Mouse (Mus musculus): Measurements from ENCODE around the gene Slf2. TPM values are rescaled to one million over a fixed set of nuclear protein-coding genes. Genes with fewer than 3 reads are reported as not detected.

Slf2 gene
- total and polyA plus RNA-seq, 3 experiments, result 30.2 to 109 (median 35.4) TPM

GRCm38 (mm10) chr19:44933136-44933535 is 2.2 kb downstream of the Slf2 start:
- DNase-seq (ENCODE audit: low read depth, low spot score), result peak; percentile 33
- H3K4me3 ChIP-seq (ENCODE audit: control insufficient read depth in 1 of 2, insufficient read depth in 1 of 2, low read depth in 2 of 2, low read length in 2 of 2), result no peak overlapping the region
- no peak overlapping the region for H3K27ac ChIP-seq (ENCODE audit: control insufficient read depth, low read depth, low read length)
- peaks cover 20% of the 10 kb centered on the region for H3K79me2 ChIP-seq (ENCODE audit: control insufficient read depth, insufficient read depth, low read length, poor library complexity)
- no peak overlapping the region for H3K9ac ChIP-seq (ENCODE audit: control insufficient read depth, low read depth, low read length, poor library complexity, severe bottlenecking)
- H3K27me3 ChIP-seq (ENCODE audit: control insufficient read depth in 1 of 2, insufficient read depth in 2 of 2, low read length in 2 of 2), result no peaks in the 10 kb centered on the region
- no peaks in the 10 kb centered on the region for H3K9me3 ChIP-seq (replicated peaks; ENCODE audit: insufficient read depth, low read length)
- TF ChIP-seq CTCF (IDR thresholded peaks at IDR 0.05 in 2 of 3, conservative IDR thresholded peaks at IDR 0.05 in 1 of 3; ENCODE audit: control insufficient read depth in 1 of 3, insufficient read depth in 1 of 3, low read depth in 2 of 3, low read length in 3 of 3, poor library complexity in 1 of 3, severe bottlenecking in 1 of 3), result peak in 1 of 3 experiments; percentile 7; a peak in 1 of 6 replicates
- no peak for TF ChIP-seq HCFC1 (IDR thresholded peaks at IDR 0.05; ENCODE audit: low read depth, low read length)
- no peak for TF ChIP-seq NRF1 (IDR thresholded peaks at IDR 0.05; ENCODE audit: insufficient read depth, low read depth, low read length, poor library complexity, severe bottlenecking)
- peaks cover 10 to 17% of the 10 kb centered on the region in 2 experiments for H3K4me1 ChIP-seq (ENCODE audit: control insufficient read depth in 1 of 2, insufficient read depth in 2 of 2, low read length in 2 of 2)
- peaks cover 32 to 33% of the 10 kb centered on the region in 2 experiments for H3K36me3 ChIP-seq (ENCODE audit: control insufficient read depth in 1 of 2, insufficient read depth in 2 of 2, low read length in 2 of 2)

GRCm38 (mm10) chr19:44959633-44960032 is 28.7 kb downstream of the Slf2 start:
- Histone ChIP-seq H3K27me3 (ENCODE audit: control insufficient read depth in 1 of 2, insufficient read depth in 2 of 2, low read length in 2 of 2) (no peaks in the 10 kb centered on the region), H3K36me3 (ENCODE audit: control insufficient read depth in 1 of 2, insufficient read depth in 2 of 2, low read length in 2 of 2) (peaks cover 2 to 31% of the 10 kb centered on the region in 2 experiments; a peak in 2 of 4 replicates), H3K9ac (ENCODE audit: control insufficient read depth, low read depth, low read length, poor library complexity, severe bottlenecking) (no peak overlapping the region), H3K9me3 (replicated peaks; ENCODE audit: insufficient read depth, low read length) (no peaks in the 10 kb centered on the region), H3K79me2 (ENCODE audit: control insufficient read depth, insufficient read depth, low read length, poor library complexity) (no peaks in the 10 kb centered on the region), H3K4me3 (ENCODE audit: control insufficient read depth in 1 of 2, insufficient read depth in 1 of 2, low read depth in 2 of 2, low read length in 2 of 2) (no peak overlapping the region), H3K4me1 (ENCODE audit: control insufficient read depth in 1 of 2, insufficient read depth in 2 of 2, low read length in 2 of 2) (no peaks in the 10 kb centered on the region), H3K27ac (ENCODE audit: control insufficient read depth, low read depth, low read length) (no peak overlapping the region)
- DNase-seq (ENCODE audit: low read depth, low spot score), result no peak
- no peak for TF ChIP-seq RAD21 (IDR thresholded peaks at IDR 0.05; ENCODE audit: low read depth, low read length)
- no peak for TF ChIP-seq USF2 (IDR thresholded peaks at IDR 0.05; ENCODE audit: borderline replicate concordance in 1 of 2, insufficient read depth in 1 of 2, low read depth in 1 of 2, low read length in 2 of 2)

- H3K27me3 ChIP-seq (ENCODE audit: control insufficient read depth in 1 of 2, insufficient read depth in 2 of 2, low read length in 2 of 2), result no peaks in the 10 kb centered on the region
- no peak overlapping the region for H3K9ac ChIP-seq (ENCODE audit: control insufficient read depth, low read depth, low read length, poor library complexity, severe bottlenecking)
- no peaks in the 10 kb centered on the region for H3K79me2 ChIP-seq (ENCODE audit: control insufficient read depth, insufficient read depth, low read length, poor library complexity)
- TF ChIP-seq TAL1 (IDR thresholded peaks at IDR 0.05; ENCODE audit: low read length) (no peak), ZMIZ1 (IDR thresholded peaks at IDR 0.05; ENCODE audit: low read depth, low read length) (no peak), ZKSCAN1 (IDR thresholded peaks at IDR 0.05; ENCODE audit: low read depth, low read length) (no peak), USF1 (IDR thresholded peaks at IDR 0.05; ENCODE audit: low read depth, low read length) (no peak), POLR2AphosphoS2 (IDR thresholded peaks at IDR 0.05; ENCODE audit: low read length) (no peak), UBTF (IDR thresholded peaks at IDR 0.05; ENCODE audit: borderline replicate concordance, insufficient read depth, low read depth, low read length) (no peak), MAZ (IDR thresholded peaks at IDR 0.05; ENCODE audit: low read depth, low read length) (no peak), CTCF (IDR thresholded peaks at IDR 0.05 in 2 of 3, conservative IDR thresholded peaks at IDR 0.05 in 1 of 3; ENCODE audit: control insufficient read depth in 1 of 3, insufficient read depth in 1 of 3, low read depth in 2 of 3, low read length in 3 of 3, poor library complexity in 1 of 3, severe bottlenecking in 1 of 3) (peak in 2 of 3 experiments; percentile 34 to 48; a peak in 4 of 6 replicates)
- H3K36me3 ChIP-seq (ENCODE audit: control insufficient read depth in 1 of 2, insufficient read depth in 2 of 2, low read length in 2 of 2), result peaks cover 17 to 58% of the 10 kb centered on the region in 2 experiments
- H3K9me3 ChIP-seq (replicated peaks; ENCODE audit: insufficient read depth, low read length), result no peaks in the 10 kb centered on the region
- H3K4me1 ChIP-seq (ENCODE audit: control insufficient read depth in 1 of 2, insufficient read depth in 2 of 2, low read length in 2 of 2), result peaks cover 7 to 12% of the 10 kb centered on the region in 2 experiments
- peak; percentile 56 for DNase-seq (ENCODE audit: low read depth, low spot score)
- H3K4me3 ChIP-seq (ENCODE audit: control insufficient read depth in 1 of 2, insufficient read depth in 1 of 2, low read depth in 2 of 2, low read length in 2 of 2), result no peak overlapping the region
- H3K27ac ChIP-seq (ENCODE audit: control insufficient read depth, low read depth, low read length), result no peak overlapping the region
Measured at GRCm38 (mm10) chr19:44965978-44966377, 35.0 kb downstream of the Slf2 start.

Data from MEL (cell line).